Mouse (Mus musculus) neural tube, embryonic 15.5 days (tissue): Measurements from ENCODE around the gene Atp5h. TPM values are rescaled to one million over a fixed set of nuclear protein-coding genes. Genes with fewer than 3 reads are reported as not detected.

Source experiments
- ATAC-seq: fragments of 200-750 bp; cut with Nextera tagmentation; 2 replicates; pipeline ENCODE4 v1.8.0; 2017; ENCODE audit warnings: mild to moderate bottlenecking, moderate TSS enrichment, moderate library complexity; ENCODE audit not compliant: low FRiP score
- H3K27ac ChIP-seq: fragments of 300-500 bp; sonication (generic); replicated peaks from 2 replicates; pipeline ENCODE4 v1.5.1; 2015; ENCODE audit warnings: mild to moderate bottlenecking, inconsistent platforms
- H3K27me3 ChIP-seq: fragments of 300-500 bp; sonication (generic); replicated peaks from 2 replicates; pipeline ENCODE4 v1.6.1; 2015; ENCODE audit warnings: inconsistent platforms
- H3K36me3 ChIP-seq: fragments of 300-500 bp; sonication (generic); 2 replicates; pipeline ENCODE4 v1.6.1; 2015; ENCODE audit warnings: inconsistent platforms
- H3K4me1 ChIP-seq: fragments of 300-500 bp; sonication (generic); 2 replicates; pipeline ENCODE4 v1.6.1; 2015; ENCODE audit warnings: inconsistent platforms
- H3K4me2 ChIP-seq: fragments of 300-500 bp; sonication (generic); 2 replicates; pipeline ENCODE4 v1.6.1; 2015; ENCODE audit warnings: inconsistent platforms, mild to moderate bottlenecking, moderate library complexity
- H3K4me3 ChIP-seq: fragments of 300-500 bp; sonication (generic); replicated peaks from 2 replicates; pipeline ENCODE4 v1.5.1; 2015; ENCODE audit warnings: mild to moderate bottlenecking, inconsistent platforms
- H3K9ac ChIP-seq: fragments of 300-500 bp; sonication (generic); replicated peaks from 2 replicates; pipeline ENCODE4 v1.6.1; 2015; ENCODE audit warnings: mild to moderate bottlenecking, inconsistent platforms
- H3K9me3 ChIP-seq: fragments of 300-500 bp; sonication (generic); replicated peaks from 2 replicates; pipeline ENCODE4 v1.6.1; 2016; ENCODE audit warnings: inconsistent platforms
- WGBS: fragments of 180-500 bp; shearing (Covaris S2); methylation state at CpG from one replicate; pipeline ENCODE4 v1.1.7; 2015; ENCODE audit warnings: mixed read lengths; 5-methylcytosine and 5-hydroxymethylcytosine counted together
- polyA plus RNA-seq: library from polyadenylated mRNA; unstranded; fragments of >200 nt; fragmentation: Nextera tagmentation; extraction: Ambion mirVana; gene quantifications from 2 replicates; pipeline ENCODE4 v1.2.1, GENCODE M21; 2015

Atp5h gene
- polyA plus RNA-seq, 1 experiment from 2014 or later, result 1,025 TPM

DNA sequence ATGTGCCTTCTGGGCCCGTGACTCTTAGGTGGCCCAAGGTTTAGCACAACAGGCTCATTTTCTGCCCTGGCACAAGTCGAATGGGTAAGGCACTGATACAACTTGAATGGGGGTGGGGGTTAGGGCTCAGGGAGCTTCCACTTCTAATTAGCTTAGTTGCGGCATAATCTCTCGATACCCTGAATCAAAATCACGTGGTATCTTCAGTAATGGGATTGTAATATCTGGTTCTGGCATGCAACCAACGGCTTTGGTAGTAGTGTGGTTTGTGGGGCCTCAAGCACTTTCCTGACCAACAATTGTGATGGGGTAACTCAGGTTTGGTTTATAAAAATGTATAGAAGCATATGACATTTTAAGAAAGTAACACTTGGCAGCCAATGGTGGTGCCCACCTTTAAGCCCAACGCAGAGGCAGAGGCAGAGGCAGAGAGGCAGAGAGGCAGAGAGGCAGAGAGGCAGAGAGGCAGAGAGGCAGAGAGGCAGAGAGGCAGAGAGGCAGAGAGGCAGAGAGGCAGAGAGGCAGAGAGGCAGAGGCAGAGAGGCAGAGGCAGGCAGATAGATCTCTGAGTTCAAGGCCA is 32.6 kb upstream of the Atp5h start:
- Histone ChIP-seq H3K36me3 (no peaks in the 10 kb centered on the region), H3K4me3 (no peak overlapping the region), H3K27me3 (no peaks in the 10 kb centered on the region), H3K4me2 (no peak overlapping the region), H3K9me3 (no peaks in the 10 kb centered on the region), H3K9ac (no peak overlapping the region), H3K4me1 (no peaks in the 10 kb centered on the region), H3K27ac (no peak overlapping the region)
- WGBS, result 80% methylated on average over 7 of the region's 7 CpGs
- ATAC-seq, result no peak

DNA sequence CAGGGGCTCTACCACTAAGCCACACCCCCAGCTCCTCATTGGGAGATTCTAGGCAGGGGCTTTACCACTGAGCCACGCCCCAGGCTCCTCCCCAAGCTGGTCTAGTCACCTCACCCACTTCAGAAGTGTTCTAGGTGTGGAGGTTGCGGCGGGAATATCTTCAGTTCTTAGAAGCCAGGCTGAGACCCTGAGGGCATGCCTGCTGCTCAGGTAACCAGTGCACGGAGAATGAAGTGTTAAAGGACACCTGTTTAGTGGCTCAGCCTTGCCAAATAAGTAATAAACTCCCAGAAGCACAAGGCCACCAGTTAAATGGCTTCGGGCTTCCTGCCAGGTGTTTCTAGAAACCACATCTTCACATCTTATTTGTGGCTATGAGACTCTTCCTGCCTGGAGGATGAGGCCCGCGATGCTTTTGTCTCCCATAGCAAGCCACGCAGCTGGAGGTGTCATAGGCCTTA is 32.0 kb upstream of the Atp5h start:
- H3K27ac ChIP-seq, result no peak overlapping the region
- H3K4me3 ChIP-seq, result no peak overlapping the region
- H3K36me3 ChIP-seq, result no peaks in the 10 kb centered on the region
- H3K4me1 ChIP-seq, result no peaks in the 10 kb centered on the region
- H3K9ac ChIP-seq, result no peak overlapping the region
- no peak overlapping the region for H3K4me2 ChIP-seq
- WGBS, result 88% methylated on average over 8 of the region's 8 CpGs
- H3K9me3 ChIP-seq, result no peaks in the 10 kb centered on the region
- H3K27me3 ChIP-seq, result no peaks in the 10 kb centered on the region
- ATAC-seq, result no peak

DNA sequence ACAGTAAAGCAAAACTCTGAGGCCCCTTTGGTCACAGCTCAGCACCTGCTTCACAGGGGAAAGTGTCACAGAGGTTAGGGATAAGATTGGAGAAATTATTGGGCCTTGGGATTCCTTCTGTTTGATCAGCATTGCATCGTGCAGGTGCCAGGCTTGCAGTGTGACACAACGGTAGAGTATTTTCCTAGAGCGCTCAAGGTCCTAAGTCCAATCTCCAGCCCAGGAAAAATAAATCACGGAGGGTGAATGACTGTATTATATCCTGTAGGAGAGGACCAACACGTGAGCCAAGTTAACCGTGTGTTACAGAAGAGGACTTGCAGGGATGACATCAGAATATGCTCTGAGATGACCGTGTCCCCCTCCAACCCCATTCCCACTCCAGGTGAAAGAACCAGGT is 30.4 kb upstream of the Atp5h start:
- 85% methylated on average over 7 of the region's 7 CpGs for WGBS
- ATAC-seq, result no peak
- Histone ChIP-seq H3K36me3 (no peaks in the 10 kb centered on the region), H3K4me1 (no peaks in the 10 kb centered on the region), H3K4me3 (no peak overlapping the region), H3K27me3 (no peaks in the 10 kb centered on the region), H3K27ac (no peak overlapping the region), H3K9ac (no peak overlapping the region), H3K4me2 (no peak overlapping the region), H3K9me3 (no peaks in the 10 kb centered on the region)

DNA sequence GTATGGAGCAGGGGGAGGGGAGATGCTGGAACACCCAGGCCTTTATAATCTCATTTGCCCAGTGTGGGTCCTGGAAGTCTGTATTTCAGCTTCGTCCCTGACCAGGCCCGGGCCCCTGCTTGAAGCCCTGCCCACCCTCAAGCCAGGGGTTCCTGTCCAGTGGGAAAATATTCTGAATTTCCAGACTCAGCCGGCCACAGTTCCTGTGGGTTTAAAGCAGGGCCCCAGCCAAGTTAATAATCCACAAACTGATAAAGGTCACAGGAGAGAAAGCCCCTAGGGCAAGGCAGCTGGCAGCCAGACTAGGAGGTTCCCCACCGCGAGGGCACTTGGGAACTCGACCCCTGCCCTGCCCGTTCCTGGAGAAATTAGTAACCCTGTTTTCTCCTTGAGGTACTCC is 29.2 kb upstream of the Atp5h start:
- Histone ChIP-seq H3K4me1 (no peaks in the 10 kb centered on the region), H3K27ac (no peak overlapping the region), H3K36me3 (no peaks in the 10 kb centered on the region), H3K9me3 (no peaks in the 10 kb centered on the region), H3K4me2 (no peak overlapping the region), H3K9ac (no peak overlapping the region), H3K27me3 (no peaks in the 10 kb centered on the region), H3K4me3 (no peak overlapping the region)
- no peak for ATAC-seq
- 68% methylated on average over 7 of the region's 7 CpGs for WGBS

DNA sequence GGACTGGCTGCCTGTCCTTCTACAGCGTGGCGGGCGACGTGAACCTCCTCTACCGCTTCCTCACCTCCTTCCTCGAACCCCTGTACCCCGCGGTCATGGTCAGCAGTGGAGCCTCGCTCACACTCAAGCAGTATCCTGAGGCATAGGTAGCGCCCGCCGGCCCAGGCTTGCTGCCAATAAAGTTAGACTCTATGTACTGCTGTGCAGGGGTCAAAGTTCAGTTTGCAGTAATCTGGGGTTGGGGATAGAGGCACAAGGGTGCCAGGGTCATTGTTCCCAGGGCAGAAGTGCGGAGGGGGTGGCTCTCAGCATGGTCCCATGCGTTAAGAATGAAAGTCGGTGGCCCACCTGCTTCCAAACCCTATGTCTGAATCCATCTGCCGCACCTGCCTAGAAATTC is 28.3 kb upstream of the Atp5h start:
- Histone ChIP-seq H3K36me3 (no peaks in the 10 kb centered on the region), H3K9ac (no peak overlapping the region), H3K4me2 (no peak overlapping the region), H3K4me3 (no peak overlapping the region), H3K27ac (no peak overlapping the region), H3K27me3 (no peaks in the 10 kb centered on the region), H3K4me1 (no peaks in the 10 kb centered on the region), H3K9me3 (no peaks in the 10 kb centered on the region)
- no peak for ATAC-seq
- WGBS, result 88% methylated on average over 16 of the region's 16 CpGs

DNA sequence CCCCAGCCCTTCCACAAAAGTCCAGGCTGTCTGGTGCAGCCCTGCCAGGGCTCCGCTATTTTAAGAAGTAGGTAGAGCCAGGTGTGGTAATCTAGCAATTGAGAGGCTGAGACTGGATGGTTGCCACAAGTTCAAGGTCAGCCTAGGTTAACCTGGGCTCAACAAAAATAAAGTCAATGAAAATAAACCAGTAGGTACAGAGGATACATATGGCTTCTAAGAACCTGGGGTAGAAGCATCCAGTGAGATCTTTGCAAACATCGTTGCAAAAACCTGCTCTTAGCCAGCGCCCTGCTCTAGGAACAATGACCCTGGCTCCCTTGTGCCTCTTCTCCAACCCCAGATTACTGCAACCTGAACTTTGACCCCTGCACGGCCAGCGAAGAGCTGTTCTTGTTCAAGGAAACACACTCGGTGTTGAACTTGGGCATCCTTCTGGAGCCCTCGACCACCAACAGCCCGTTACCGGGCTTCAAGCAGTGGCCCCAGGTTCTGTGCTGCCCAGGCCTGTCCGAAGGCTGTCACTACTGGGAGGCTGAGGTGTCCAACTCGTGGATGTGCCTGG is 27.6 kb upstream of the Atp5h start:
- Histone ChIP-seq H3K9me3 (no peaks in the 10 kb centered on the region), H3K9ac (no peak overlapping the region), H3K36me3 (no peaks in the 10 kb centered on the region), H3K4me3 (no peak overlapping the region), H3K4me1 (no peaks in the 10 kb centered on the region), H3K4me2 (no peak overlapping the region), H3K27ac (no peak overlapping the region), H3K27me3 (no peaks in the 10 kb centered on the region)
- no peak for ATAC-seq
- WGBS, result 94% methylated on average over 11 of the region's 11 CpGs

DNA sequence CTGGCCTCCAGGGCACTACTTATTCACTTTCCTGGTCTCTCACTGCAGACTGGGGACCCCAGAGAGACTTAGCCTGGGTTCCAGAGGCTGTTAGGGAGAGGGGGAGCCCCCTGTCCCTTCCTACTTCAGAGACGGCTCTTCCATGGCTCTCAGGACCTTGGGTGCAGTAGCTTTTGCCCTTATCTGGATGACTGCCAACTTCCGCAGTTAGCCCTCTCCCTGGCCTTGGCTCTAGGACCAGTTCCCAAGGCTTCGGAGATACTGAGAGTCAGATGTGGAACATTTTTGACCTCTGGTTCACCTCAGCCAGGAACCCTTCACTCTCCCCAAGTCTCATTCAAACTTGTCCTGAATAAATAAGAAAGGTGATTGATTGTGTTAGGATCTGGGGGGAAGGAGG is 27.1 kb upstream of the Atp5h start:
- no peak overlapping the region for H3K4me2 ChIP-seq
- H3K36me3 ChIP-seq, result no peaks in the 10 kb centered on the region
- no peaks in the 10 kb centered on the region for H3K9me3 ChIP-seq
- H3K4me3 ChIP-seq, result no peak overlapping the region
- 67% methylated on average over 3 of the region's 3 CpGs for WGBS
- ATAC-seq, result no peak
- H3K27ac ChIP-seq, result no peak overlapping the region
- no peaks in the 10 kb centered on the region for H3K4me1 ChIP-seq
- no peaks in the 10 kb centered on the region for H3K27me3 ChIP-seq
- H3K9ac ChIP-seq, result no peak overlapping the region

DNA sequence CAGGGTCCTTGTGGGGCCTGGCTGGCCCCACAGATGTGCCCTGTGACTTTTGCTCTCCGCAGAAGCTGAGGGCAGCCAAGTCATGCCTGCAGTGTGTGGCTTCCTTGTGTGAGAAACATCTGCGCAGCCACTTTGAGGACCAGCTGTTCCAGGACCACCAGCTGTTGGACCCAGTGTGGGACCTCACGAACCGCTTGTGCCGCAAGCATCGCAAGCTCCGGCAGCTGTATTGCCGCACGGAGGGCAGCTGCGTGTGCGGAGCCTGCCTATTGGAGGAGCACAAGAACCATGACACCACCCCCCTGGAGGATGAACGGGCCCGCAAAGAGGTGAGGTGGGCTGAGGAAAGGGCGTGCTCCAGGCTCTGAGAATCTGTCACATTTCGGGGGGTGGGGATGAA is 21.7 kb upstream of the Atp5h start:
- no peak overlapping the region for H3K4me3 ChIP-seq
- ATAC-seq, result no peak
- no peaks in the 10 kb centered on the region for H3K9me3 ChIP-seq
- H3K27me3 ChIP-seq, result no peaks in the 10 kb centered on the region
- no peak overlapping the region for H3K27ac ChIP-seq
- no peaks in the 10 kb centered on the region for H3K36me3 ChIP-seq
- WGBS, result 50% methylated on average over 15 of the region's 15 CpGs
- H3K4me1 ChIP-seq, result peaks cover under 1% of the 10 kb centered on the region
- H3K9ac ChIP-seq, result no peak overlapping the region
- H3K4me2 ChIP-seq, result no peak overlapping the region

DNA sequence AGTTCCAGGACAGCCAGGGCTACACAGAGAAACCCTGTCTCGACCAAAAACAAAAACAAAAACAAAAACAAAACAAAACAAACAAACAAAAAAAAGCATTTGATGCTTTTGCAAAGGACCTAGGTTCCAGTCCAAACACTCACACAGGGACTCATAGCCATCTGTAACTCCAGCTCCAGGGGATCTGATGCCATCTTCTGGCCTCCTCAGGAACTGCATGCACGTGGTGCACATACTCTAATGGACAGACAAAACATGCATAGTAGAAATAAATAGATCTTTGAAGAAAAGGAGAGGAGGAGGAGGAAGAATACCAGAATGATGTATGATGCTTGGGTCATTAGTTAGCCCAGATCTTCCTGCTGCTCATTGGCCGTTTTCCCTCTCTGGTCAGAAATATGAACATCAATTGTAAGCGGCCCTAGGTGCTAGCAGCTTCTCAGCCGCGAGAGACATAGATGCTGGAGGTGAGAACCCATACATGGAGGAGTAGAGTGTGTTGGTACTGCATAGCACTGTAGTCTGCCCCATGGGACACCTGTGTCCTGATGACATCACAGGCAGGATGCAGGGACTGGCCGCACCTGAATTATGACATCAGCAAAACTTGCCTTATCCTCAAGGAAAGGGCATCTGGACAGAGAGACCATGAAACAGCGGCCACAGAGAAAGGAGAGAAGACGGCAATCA is 20.3 kb upstream of the Atp5h start, which contains the start of gene Trim80:
TSS of gene Trim80 (plus strand) at position 640 of the 690 bp plus-strand sequence.
- H3K4me2 ChIP-seq, result no peak within 1 kb of the TSS
- no peak within 1 kb of the TSS for H3K9ac ChIP-seq
- WGBS, result 96% methylated on average over 9 of the region's 9 CpGs
- H3K27ac ChIP-seq, result no peak within 1 kb of the TSS
- H3K9me3 ChIP-seq, result no peaks in the 10 kb centered on the region
- H3K4me3 ChIP-seq, result no peak within 1 kb of the TSS
- no peak for ATAC-seq
- H3K27me3 ChIP-seq, result no peaks in the 10 kb centered on the region; the same call in 1 of the 2 replicates
- peaks cover 13% of the 10 kb centered on the region for H3K4me1 ChIP-seq
- H3K36me3 ChIP-seq, result no peaks in the 10 kb centered on the region

DNA sequence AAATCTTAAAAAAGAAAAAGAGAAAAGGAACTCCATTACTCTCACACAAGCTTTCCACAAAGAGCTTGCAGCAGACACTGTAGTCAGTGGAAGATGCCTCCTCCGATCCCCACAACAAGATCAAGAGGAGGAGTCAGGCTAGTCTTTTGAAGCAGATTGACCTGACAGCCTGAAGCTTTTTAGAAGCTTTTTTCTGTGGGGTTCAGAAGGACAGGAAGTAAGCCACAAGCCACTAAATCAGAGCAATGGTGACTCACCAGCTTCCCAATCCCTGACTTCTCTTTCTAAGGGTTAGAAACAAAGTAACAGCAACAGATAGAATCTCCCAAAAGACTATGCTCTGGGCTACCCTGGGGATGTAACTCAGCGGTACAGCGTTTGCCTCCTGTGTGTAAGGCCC is 19.6 kb upstream of the Atp5h start:
- H3K4me3 ChIP-seq, result no peak overlapping the region
- H3K27ac ChIP-seq, result no peak overlapping the region
- H3K9ac ChIP-seq, result no peak overlapping the region
- no peaks in the 10 kb centered on the region for H3K9me3 ChIP-seq
- ATAC-seq, result no peak
- H3K4me1 ChIP-seq, result peaks cover 13% of the 10 kb centered on the region
- H3K36me3 ChIP-seq, result no peaks in the 10 kb centered on the region
- 88% methylated on average over 3 of the region's 3 CpGs for WGBS
- no peaks in the 10 kb centered on the region; the same call in 1 of the 2 replicates for H3K27me3 ChIP-seq
- H3K4me2 ChIP-seq, result no peak overlapping the region

DNA sequence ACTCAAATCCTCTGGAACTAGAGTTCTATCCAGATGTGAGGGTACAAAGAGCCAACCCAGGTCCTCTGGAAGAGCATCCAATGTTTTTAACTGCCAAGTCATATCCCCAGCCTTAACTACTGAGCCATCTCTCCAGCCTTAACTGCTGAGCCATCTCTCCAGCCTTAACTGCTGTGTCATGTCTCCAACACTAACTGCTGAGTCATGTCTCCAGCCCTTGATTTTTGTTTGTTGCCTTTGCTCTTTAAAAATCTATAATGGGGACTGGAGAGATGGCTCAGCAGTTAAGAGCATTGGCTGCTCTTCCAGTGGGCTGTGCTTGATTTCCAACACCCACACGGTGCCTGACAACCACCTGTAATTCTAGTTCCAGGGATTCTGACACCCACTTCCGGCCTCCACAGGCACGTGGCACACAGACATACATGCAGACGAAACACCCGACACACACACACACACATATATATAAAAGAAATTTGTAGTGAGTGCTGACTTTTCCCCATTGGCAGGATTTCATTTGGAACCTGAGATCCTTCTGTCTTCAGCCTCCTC is 17.9 kb upstream of the Atp5h start:
- Histone ChIP-seq H3K4me1 (peaks cover 13% of the 10 kb centered on the region), H3K4me3 (no peak overlapping the region), H3K27me3 (no peaks in the 10 kb centered on the region; the same call in 1 of the 2 replicates), H3K36me3 (peaks cover 2% of the 10 kb centered on the region; the same call in 1 of the 2 replicates), H3K4me2 (no peak overlapping the region), H3K9me3 (no peaks in the 10 kb centered on the region), H3K27ac (no peak overlapping the region), H3K9ac (no peak overlapping the region)
- 85% methylated on average over 5 of the region's 5 CpGs for WGBS
- ATAC-seq, result no peak
